18 mouse cellular contexts compared by ENCODE assay signal in the genomic region with DNA sequence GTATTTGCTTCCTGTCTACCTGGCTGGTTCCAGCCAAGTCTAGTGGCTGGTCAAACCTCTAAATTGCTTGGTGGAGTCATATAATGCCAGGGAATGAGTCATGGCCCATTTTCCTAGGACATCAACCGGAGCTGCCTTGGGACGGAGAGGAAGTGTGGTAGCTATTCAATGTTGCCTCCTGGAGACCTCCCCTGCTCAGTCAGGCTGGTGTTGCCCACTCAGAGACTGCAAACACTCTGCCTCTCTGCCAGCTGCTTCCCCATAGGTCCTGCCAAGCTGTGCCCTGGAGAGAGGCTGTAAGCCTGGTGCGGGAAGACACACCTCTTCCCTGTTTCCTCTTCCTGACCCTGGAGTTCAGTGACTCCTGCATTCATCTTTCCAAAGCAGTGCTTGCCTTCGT. TPM values are rescaled to one million over a fixed set of nuclear protein-coding genes. Genes with fewer than 3 reads are reported as not detected.
DNase-seq lines count a peak whose midpoint lies in the region; ATAC-seq and TF ChIP-seq lines count a peak whose summit lies in the region.
"Had no signal": no experiment of that assay in that cellular context is flagged by ENCODE, and none has a peak within 500 bp of the region (broad histone marks: within the 10 kb centered on the region; RNA-seq: fewer than 3 reads in every experiment).

No protein-coding gene starts in this region.

- 70% methylated on average over 4 of the region's 4 CpGs for WGBS in kidney, postnatal 0 days
- 30% methylated on average over 4 of the region's 4 CpGs for WGBS in large intestine, adult 2 months

- no peaks in the 10 kb centered on the region for H3K9me3 ChIP-seq in kidney, postnatal 0 days (replicated peaks; ENCODE audit: low read length)
- H3K9me3 ChIP-seq: embryonic facial prominence, embryonic 15.5 days; forebrain, embryonic 10.5 days; hindbrain, embryonic 15.5 days had no signal

- H3K4me2 ChIP-seq in kidney, postnatal 0 days (ENCODE audit: low read length): no peak overlapping the region
- H3K4me2 ChIP-seq: embryonic facial prominence, embryonic 15.5 days; heart, embryonic 12.5 days; hindbrain, embryonic 15.5 days had no signal

- POLR2A ChIA-PET in Patski (lab: Charles Lee): no interaction called here

- H3K9ac ChIP-seq in kidney, postnatal 0 days (ENCODE audit: low read depth, low read length): no peak overlapping the region
- H3K9ac ChIP-seq: embryonic facial prominence, embryonic 15.5 days; heart, embryonic 12.5 days; hindbrain, embryonic 15.5 days had no signal

- H3K27ac ChIP-seq in kidney, postnatal 0 days: no peak overlapping the region
- H3K27ac ChIP-seq: embryonic facial prominence, embryonic 15.5 days; forebrain, embryonic 10.5 days; gastrocnemius, adult 2 months; hindbrain, embryonic 15.5 days had no signal

- H3K27me3 ChIP-seq in kidney, postnatal 0 days (ENCODE audit: insufficient read depth, low read length): no peaks in the 10 kb centered on the region
- H3K27me3 ChIP-seq in Patski: no peaks in the 10 kb centered on the region
- H3K27me3 ChIP-seq: CH12.LX; embryonic facial prominence, embryonic 15.5 days; heart, embryonic 12.5 days; hindbrain, embryonic 15.5 days had no signal

- no peaks in the 10 kb centered on the region for H3K36me3 ChIP-seq in kidney, postnatal 0 days (ENCODE audit: insufficient read depth, low read length)
- H3K36me3 ChIP-seq: embryonic facial prominence, embryonic 15.5 days; forebrain, embryonic 10.5 days; heart, embryonic 12.5 days; hindbrain, embryonic 15.5 days had no signal

- in situ Hi-C loops in Patski (cut with MboI; ENCODE audit: low pct_unique_long_range_greater_than_20kb): no loop called here

- DNase-seq in adrenal gland, adult 8-10 months: peak; percentile 27
- DNase-seq in adrenal gland, adult 18-20 months (ENCODE audit: low spot score in 2 of 2): no peak
- no peak for DNase-seq in kidney, postnatal 0 days (ENCODE audit: low spot score)
- DNase-seq in kidney, adult 11 months: no peak
- DNase-seq in Patski (ENCODE audit: low read depth, low spot score): peak; percentile 31
- DNase-seq in large intestine, adult 2 months (ENCODE audit: low read depth, low spot score): peak; percentile 45
- DNase-seq: cerebellum, adult 2 months; cerebellum, postnatal 14 days; embryo, embryonic 11 days; gastrocnemius, adult 2 months; gastrocnemius, postnatal 25 days had no signal

- no peak overlapping the region for H3K4me3 ChIP-seq in kidney, postnatal 0 days (replicated peaks; ENCODE audit: low read depth, low read length)
- H3K4me3 ChIP-seq: embryonic facial prominence, embryonic 15.5 days; erythroblast, embryonic 14.5 days; forebrain, embryonic 10.5 days; gastrocnemius, adult 2 months; heart, embryonic 12.5 days; hindbrain, embryonic 15.5 days had no signal

- TF ChIP-seq CTCF in kidney, postnatal 0 days (IDR thresholded peaks at IDR 0.05; ENCODE audit: low read depth): no peak
- TF ChIP-seq CTCF in Patski (IDR thresholded peaks at IDR 0.05): no peak

- peak; percentile 61; the same call in 1 of the 2 replicates for ATAC-seq in kidney, postnatal 0 days (replicated peaks; ENCODE audit: low FRiP score, low read depth)
- ATAC-seq in Patski: peak; percentile 80
- ATAC-seq: forebrain, embryonic 14.5 days had no signal

- CTCF ChIA-PET in Patski (lab: Charles Lee): no interaction called here

- no peaks in the 10 kb centered on the region for H3K4me1 ChIP-seq in kidney, postnatal 0 days (replicated peaks; ENCODE audit: insufficient read depth, low read length)

RNA-seq across cellular contexts. Expression of a gene that starts 30.8 kb away (rescaled TPM):
- total RNA-seq in adrenal gland, adult 8-10 months (2022): 10 to 100 TPM; 25.9 to 29.7 (median 27.9) TPM
- total RNA-seq in adrenal gland, adult 18-20 months (2021): 10 to 100 TPM; 23.2 to 25.0 TPM
- polyA plus RNA-seq in kidney, postnatal 0 days (2015; fragmentation: Nextera tagmentation; extraction: Ambion mirVana): 14.6 and 15.5 TPM in 2 replicates
- polyA plus RNA-seq in Patski (2021): 13.3 TPM
- 5.1 and 8.7 TPM in 2 replicates for polyA plus RNA-seq in large intestine, adult 2 months (2012; rRNA removed)

RNA-seq across cellular contexts. Expression of a gene that starts 30.9 kb away (rescaled TPM):
- 100 to 1,000 TPM; 232 to 302 (median 271) TPM for total RNA-seq in adrenal gland, adult 8-10 months (2022)
- 100 to 1,000 TPM; 309 to 346 TPM for total RNA-seq in adrenal gland, adult 18-20 months (2021)
- polyA plus RNA-seq in kidney, postnatal 0 days (2015; fragmentation: Nextera tagmentation; extraction: Ambion mirVana): 429 and 450 TPM in 2 replicates
- 407 TPM for polyA plus RNA-seq in Patski (2021)
- polyA plus RNA-seq in large intestine, adult 2 months (2012; rRNA removed): 91.9 and 111 TPM in 2 replicates

Comparison
In these comparisons a context has a peak if more than half of its experiments do, and no peak if none do; other contexts are left out.
1. DNase-seq: peak in adrenal gland, adult 8-10 months (single experiment), Patski (single experiment) and large intestine, adult 2 months (single experiment); none in adrenal gland, adult 18-20 months (0 of 2), kidney, postnatal 0 days (single experiment) and kidney, adult 11 months (single experiment).